Mouse (Mus musculus) CD4-positive, CD25-positive, alpha-beta regulatory T cell, adult 2 months (primary cell): ENCODE results near the gene Bex6.
A peak's percentile ranks its signal among the peaks of the same experiment; 100 is the strongest.
"Not testable (repeated sequence)": the region's sequence is repeated elsewhere in the genome, so short reads cannot be mapped to it uniquely, and the experiment has no call there.

Experiments
- DNase-seq: peaks from one replicate; pipeline ENCODE4 v3.0.0-alpha.2; 2012; ENCODE audit warnings: low read depth, low spot score

Gene Bex6

DNA sequence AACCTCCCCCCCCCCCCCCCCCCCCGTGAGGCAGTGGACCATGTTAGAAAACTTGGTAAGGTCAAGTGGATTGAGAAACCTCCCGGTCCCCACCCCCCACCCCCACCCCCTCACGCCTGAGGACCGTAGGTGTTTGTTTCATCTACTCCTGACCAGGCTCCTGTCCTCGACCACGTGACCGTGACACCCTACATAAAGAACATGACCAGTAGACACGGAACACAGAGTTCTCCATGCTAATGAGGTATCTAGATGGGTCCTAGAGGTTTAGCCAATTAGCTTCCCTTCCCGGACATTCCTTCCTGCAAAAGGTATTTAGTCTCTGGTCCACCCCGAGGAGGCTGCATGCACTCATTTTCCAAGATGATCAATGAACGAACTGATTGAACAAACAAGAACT, 6.2 kb upstream of the Bex6 start:
- DNase-seq = no peak

DNA sequence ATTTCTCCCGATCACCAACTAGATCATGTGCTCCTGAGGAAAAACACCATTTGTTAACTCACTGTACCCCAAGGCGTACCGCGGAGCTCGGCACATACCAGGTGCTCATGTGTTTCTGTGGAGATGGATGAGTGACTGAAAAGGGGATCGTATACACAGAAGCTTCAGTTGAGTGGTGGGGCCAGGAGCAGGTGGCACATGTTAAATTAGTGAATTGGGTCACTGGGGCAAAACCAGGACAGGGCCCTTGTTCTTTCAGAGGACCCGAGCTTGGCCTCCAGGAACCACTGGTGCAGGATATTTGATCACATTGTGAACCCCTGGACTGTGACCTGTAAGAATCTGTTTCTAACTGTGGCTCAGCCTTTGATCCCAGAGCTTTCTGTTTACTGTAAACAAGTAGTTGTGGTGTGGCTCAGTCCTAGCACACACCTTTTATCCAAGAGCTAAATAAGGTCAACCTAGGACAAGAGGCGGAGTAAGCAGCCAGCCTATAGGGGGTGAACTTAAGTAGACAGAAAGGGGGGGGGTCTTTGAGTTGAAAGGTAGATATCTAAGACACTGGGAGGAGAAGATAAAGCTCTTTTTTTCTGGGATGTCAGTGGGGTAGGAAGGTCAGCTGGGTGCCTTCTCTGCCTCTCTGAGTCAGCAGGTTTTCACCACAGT, 5.2 kb upstream of the Bex6 start:
- no peak for DNase-seq

DNA sequence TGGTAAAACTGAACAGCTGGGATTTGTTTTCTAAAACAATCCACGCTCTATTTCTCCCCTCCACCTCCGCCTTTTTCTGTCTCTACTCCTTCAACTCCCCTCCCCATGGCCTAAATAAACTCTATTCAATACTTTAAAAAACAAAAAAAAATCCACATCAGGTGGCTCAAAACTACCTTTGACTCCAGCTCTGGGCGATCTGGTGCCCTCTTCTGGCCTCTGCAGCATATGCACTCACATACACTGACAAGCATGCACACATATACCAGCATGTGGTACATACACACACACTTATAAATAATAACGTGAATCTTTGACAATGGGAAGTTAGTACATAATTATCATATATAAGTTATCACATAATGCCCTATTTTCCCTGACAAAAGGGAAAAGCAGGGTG, 4.6 kb upstream of the Bex6 start:
- peak; percentile 56 for DNase-seq

DNA sequence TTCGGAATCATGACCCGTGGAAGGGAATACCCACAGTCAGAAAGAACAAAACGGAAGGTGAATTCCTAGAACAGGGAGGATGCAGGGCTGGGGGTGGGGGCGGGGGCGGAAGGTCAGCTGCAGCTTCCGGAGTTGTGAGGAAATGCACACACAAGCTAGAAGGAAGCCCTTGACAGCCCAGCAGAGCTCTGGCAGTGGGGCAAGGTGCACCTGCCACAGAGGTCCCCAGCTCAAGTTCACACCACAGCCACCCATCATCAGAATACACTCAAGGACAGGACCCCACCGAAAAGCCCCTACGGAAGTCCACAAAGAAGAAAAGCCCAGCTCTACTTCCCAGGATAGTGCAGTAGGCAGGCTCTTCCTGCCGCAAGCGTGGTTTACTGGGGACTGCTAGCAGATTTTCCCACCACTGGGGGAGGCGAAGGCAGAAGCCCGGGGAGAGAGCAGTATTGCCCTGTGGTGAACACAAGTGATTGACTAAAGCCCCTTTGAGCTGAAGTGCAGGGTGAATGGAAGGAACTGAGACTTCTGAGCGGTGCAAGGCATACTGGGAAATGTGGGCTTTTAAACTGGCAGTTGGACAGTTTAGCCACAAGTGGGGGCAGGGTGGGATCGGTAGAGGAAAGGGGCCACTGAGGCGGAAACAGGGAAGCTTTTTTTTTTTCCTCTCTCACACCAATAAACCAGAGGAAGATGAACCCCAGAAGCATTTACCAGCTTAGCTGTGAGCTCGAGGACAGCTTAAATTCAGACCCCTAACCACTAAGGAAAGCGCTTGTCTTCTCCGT, 2.5 kb upstream of the Bex6 start:
- peak; percentile 67 for DNase-seq

DNA sequence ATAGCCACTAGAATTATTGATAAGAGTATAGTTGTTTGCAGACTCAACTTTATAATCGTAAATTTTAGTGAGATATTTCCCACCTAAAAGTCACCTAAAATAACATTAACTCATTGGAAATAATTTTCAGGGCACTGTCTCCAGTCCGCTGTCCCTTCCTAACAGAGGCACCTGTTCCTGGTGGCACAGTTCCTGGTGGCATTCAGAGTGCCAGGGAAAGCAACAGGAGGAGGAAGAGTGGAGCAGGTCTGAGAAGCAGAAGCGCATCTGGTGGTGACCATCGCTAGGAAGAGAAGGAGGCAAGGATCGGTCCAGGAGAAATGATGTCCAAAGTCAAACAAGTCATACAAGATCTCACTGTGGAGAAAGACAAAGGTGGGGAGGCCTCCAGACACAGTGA, 6.4 kb downstream of the Bex6 start:
- no peak for DNase-seq

DNA sequence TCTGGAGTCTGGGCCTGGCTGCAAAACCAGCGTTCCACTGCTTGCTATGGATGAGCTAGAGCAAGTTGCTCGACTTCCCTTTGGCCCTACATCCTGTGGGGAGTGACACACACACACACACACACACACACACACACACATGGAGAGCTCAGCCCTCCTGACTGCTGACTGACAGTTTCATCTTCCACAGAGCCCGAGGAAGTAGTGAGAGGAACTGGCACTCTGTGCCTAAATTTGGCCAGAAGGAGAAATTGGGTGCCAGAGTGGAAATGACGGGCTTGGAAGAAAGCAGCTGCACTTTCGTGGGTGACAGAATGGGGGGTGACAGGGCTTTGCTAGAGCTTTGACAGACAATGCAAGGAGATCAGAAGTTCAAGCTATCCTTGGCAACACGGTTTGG, 9.5 kb downstream of the Bex6 start:
- DNase-seq = no peak

DNA sequence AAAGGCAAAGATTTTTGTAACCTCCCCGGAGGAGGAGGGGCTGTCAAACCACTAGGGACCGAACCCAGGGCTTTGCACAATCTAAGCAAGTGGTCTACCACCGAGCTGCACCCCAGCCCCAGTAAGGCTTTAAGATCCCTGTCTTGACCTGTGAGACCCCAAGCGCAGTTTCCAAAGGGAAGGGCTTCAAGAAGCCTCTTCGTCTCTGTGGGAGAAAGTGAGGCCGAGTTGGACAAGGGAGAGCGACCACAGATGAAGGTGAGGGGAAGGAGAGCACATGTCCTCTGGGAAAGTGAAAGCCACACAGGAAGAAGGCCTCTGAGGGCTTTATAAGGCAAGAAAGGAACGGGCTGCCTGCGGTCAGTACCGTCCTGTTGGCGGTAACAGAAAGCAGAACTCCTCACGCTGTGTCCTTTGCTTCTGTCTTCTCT, 10.4 kb downstream of the Bex6 start:
- peak; percentile 50 for DNase-seq

DNA sequence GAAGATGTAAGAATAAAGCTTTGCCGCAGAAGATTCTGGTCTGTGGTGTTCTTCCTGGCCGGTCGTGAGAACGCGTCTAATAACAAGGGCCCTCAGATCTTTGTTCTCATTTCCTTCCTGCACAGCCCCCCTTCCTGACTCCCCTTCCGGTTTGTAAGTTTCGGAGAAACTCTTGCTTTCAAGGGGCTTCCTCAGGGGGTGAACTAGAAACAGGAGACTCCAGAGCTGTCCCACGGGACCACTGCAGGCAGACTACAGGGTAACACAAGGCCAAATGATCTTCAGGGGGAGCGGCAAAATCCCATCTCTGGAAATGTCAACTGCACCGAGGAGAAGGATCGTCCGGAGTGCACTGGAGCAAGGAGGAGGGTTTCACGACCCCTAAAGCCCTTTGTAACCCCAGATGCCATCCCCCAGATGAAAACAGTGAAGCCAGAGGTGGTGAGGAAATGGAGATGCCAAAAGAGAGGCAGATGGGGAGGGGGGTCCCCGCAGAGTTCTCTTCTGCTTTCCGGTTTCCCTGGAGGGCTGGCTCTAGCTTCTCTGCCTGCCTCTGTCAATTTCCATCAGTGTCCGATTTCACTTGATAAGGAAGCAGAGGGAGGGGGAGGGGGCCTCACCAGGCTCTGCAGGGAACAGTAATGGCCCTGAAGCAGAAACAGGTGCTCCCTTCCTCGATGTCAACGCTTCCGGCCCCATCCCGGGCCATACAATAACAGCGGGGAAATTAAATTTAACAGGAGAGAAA, 20.8 kb downstream of the Bex6 start:
- peak; percentile 53 for DNase-seq

DNA sequence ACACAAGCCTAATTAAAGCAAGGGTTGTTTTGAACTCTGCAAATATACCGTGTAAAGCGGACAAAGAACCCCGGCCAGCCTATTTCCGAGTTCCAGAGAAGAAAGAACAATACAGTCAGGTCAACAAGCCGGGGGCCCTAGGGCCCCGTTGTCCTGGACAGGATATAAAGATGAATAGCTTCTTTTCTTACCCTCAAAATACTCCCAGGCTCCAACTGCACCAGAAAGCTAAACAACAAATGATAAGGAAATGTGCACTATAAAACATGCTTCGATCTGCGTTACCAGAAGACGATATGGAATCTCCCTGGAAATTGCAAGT, 21.3 kb downstream of the Bex6 start:
- DNase-seq = no peak

DNA sequence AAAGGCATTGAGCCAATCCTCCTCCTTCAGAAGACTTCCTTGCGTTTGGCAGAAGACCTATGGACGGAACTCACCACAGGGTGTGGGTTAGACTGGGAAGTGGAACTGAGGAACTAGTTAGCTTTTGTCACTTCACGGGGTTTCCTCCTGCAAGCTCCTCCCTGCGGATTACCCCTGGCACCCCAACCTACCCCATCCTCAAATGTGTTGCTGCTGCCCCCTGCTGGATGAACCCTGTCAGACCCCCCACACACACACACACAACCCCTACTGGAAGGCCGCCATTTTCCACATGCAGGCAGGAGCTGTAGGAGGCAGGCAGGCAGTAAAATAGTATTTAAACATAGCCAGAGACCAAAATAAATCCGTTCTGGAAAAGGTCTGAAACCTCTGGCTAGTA, 23.1 kb downstream of the Bex6 start:
- peak; percentile 94 for DNase-seq

DNA sequence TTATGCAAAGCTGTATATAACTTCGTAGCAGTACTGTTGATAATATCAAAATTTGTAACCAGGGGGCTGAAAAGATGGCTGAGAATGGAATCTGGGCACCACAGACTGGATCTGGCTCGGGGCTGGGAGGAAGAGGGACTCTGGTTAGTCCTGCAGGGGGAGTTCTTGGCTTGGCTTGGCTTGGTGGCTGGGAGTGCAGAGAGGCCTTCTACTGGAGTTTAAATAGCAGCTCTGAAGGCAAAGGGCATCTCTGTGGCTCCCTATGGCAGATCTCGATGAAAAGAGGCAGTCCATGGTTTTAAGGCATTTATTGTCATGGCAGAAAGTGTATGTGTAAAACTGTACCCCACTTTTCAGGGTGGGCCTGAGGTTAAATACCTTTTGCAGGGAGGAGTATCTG, 25.3 kb downstream of the Bex6 start:
- no peak for DNase-seq

DNA sequence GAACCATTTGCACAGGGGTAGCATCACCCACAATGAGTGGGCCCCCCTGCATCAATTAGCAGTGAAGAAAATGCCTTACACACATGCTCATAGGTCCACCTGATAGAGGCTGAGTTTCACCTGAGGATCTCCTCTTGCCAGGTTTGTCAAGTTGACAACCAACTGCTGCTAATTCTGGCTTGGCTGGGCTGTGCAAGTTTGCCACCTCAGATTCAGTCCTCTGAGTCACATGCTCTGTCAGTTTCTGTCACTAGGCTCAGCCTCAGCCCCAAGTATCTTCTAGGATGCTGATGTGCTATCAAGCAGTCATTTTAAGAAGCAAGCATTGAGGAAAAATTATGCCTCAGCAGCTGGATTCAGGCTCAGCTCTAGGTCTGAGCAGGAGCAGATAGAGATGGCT, 34.5 kb downstream of the Bex6 start:
- DNase-seq = no peak

DNA sequence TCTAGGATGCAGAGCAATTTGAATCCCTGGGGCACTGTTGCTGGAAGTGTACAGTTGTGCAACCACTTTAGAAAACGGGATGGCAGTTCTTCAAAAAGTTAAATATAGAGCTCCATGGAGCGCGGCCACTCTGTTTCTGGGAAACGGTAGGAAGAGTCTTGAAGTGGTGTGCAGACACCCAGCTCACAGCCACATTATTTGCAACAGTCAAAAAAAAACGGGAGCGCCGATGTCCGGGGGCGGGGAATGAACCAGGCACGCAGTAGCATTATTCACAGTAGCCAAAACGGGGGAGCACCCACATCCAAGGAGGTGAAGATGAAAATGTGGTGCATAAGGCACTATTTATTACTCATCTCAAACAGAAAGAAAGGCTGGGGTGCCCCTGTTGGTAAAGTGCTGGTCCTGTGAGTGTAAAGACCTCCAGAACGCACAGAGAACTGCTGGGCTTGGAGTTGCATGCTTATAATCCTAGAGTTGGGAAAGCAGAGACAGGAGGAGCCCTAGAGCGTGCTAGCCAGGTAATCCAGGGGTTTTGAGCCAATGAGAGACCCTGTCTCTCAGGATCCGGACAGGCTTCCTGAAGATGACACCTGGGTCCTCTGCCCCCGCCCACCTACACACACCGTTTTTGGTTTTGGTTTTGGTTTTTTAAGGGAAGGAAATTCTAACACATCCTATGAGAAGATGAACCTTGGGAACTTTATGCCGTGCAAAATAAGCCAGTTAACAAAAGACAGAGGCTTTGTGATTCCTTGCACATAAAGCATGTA, 35.4 kb downstream of the Bex6 start:
- no peak for DNase-seq

DNA sequence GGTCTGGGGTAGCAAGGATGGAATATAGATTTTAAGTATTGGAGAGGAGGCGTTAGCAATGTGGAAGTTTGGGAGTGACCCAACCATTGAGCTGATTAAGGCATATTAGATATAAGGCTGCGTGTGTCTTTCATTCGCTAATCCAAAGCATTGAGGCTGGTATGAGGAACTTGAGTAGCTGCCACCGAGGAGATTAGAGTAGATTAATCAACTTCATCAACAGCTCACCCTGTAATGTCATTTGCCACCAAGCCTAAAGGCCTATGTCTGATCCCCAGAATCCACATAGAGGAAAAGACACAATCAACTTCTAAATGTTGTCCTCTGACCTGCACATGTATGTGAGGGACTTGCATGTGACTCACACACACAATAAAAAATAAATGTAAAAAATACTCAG, 42.2 kb downstream of the Bex6 start:
- no peak for DNase-seq

DNA sequence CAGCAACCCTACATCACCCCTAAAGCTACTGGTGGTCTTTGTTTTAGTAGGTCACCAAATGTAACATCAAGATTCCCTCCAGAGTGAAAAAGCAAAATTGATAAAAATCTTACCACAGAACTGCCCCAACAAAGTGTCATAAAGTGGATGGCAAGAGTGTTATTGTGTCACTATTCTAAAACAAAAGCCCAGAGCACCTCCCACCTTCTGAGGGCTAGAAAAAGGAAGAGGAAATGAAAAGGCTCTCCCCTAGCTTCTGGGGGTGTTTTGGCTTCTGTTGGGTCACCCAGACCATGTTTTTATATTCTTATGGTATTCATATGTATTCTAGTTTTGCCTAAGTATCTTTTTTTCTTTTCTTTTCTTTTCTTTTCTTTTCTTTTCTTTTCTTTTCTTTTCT, 42.8 kb downstream of the Bex6 start:
- no peak for DNase-seq

DNA sequence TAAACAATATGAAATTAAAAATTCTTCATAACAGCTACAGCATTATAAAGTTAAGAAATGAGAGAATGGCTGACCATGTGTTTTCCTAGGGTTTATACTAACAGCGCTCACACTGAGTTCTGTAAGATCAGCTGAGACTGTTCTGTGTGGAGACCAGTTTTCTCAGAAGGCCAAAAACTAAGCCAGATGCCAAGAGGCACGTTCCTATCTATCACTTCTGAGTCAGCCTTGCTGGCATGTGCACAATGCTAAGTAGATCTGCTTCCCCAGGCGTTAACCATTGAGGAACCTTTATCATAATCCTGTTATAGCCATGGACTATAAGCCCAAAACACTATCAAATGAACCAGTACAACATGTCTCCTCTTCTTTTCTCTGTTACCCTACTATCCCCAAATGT, 52.4 kb downstream of the Bex6 start:
- DNase-seq = not testable (repeated sequence)
